Mouse (Mus musculus): Measurements from ENCODE around the gene Map4k4. TPM values are rescaled to one million over a fixed set of nuclear protein-coding genes. Genes with fewer than 3 reads are reported as not detected.

Gene Map4k4
- polyA plus RNA-seq, 1 experiment from 2014 or later, result 31.0 TPM

- DNase-seq (ENCODE audit: extremely low spot score, low spot score), result no peak
- Histone ChIP-seq H3K4me1 (0 out of 2 replicates have a peak, but pooled peaks cover 3% of the 10 kb centered on the region), H3K27ac (no peak overlapping the region), H3K27me3 (ENCODE audit: poor library complexity, severe bottlenecking) (no peaks in the 10 kb centered on the region), H3K4me3 (no peak overlapping the region), H3K36me3 (replicated peaks) (peaks cover 97% of the 10 kb centered on the region), H3K9me3 (no peaks in the 10 kb centered on the region)
- WGBS, result 93% methylated on average over 20 of the region's 20 CpGs
These were observed 78.2 kb downstream of the Map4k4 start for GRCm38 (mm10) chr1:39978781-39979486.

GRCm38 (mm10) chr1:39980314-39981290 lies 79.9 kb downstream of the Map4k4 start:
- H3K4me3 ChIP-seq, result no peak overlapping the region
- DNase-seq (ENCODE audit: extremely low spot score, low spot score), result no peak
- 0 out of 2 replicates have a peak, but pooled peaks cover 3% of the 10 kb centered on the region for H3K4me1 ChIP-seq
- WGBS, result 93% methylated on average over 15 of the region's 15 CpGs
- peaks cover 98% of the 10 kb centered on the region for H3K36me3 ChIP-seq (replicated peaks)
- H3K9me3 ChIP-seq, result no peaks in the 10 kb centered on the region
- no peaks in the 10 kb centered on the region for H3K27me3 ChIP-seq (ENCODE audit: poor library complexity, severe bottlenecking)
- no peak overlapping the region for H3K27ac ChIP-seq

- 85% methylated on average over 3 of the region's 3 CpGs for WGBS
- no peak for DNase-seq (ENCODE audit: extremely low spot score, low spot score)
- Histone ChIP-seq H3K36me3 (replicated peaks) (peaks cover 98% of the 10 kb centered on the region), H3K4me3 (no peak overlapping the region), H3K27ac (no peak overlapping the region), H3K4me1 (0 out of 2 replicates have a peak, but pooled peaks cover 3% of the 10 kb centered on the region), H3K27me3 (ENCODE audit: poor library complexity, severe bottlenecking) (no peaks in the 10 kb centered on the region), H3K9me3 (no peaks in the 10 kb centered on the region)
These were observed 81.3 kb downstream of the Map4k4 start for GRCm38 (mm10) chr1:39981970-39982369.

DNA sequence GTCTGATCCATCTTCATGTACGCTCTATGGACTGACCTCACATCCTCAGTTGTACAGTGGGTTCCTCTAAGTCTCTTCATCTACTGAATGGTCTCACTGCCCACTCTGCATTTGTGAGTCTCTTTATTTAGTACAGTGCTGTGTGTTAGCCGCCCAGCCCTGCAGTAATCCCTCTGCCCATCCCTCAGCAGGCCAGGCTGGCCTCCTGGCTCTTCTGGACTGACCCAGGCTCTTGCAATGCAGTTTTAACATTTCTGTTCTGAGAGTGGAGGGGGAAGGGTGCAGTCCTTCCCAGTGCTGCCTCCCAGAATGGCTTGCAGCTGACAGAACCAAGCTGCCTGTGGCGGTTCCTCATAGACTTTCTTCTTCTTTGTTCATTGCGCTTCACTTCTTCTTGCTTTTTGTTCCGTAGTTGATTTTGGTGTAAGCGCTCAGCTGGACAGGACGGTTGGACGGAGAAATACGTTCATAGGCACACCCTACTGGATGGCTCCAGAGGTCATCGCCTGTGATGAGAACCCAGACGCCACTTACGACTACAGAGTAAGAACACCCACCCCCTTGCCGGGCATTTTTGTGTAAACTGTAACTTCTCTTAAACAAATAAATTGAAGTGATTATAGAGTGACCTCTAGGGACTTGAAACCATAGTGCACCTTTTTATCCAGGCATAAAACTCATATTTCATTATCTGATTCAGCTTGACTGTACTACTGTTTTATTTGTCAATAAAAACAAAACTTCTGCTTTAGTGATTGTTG lies 82.2 kb downstream of the Map4k4 start:
- Histone ChIP-seq H3K27ac (0 out of 2 replicates have a peak overlapping the region, but pooled peaks have one; percentile 42), H3K27me3 (ENCODE audit: poor library complexity, severe bottlenecking) (no peaks in the 10 kb centered on the region), H3K36me3 (replicated peaks) (peaks cover 98% of the 10 kb centered on the region), H3K4me3 (no peak overlapping the region), H3K9me3 (no peaks in the 10 kb centered on the region), H3K4me1 (0 out of 2 replicates have a peak, but pooled peaks cover 3% of the 10 kb centered on the region)
- DNase-seq (ENCODE audit: extremely low spot score, low spot score), result no peak
- 88% methylated on average over 13 of the region's 13 CpGs for WGBS

DNA sequence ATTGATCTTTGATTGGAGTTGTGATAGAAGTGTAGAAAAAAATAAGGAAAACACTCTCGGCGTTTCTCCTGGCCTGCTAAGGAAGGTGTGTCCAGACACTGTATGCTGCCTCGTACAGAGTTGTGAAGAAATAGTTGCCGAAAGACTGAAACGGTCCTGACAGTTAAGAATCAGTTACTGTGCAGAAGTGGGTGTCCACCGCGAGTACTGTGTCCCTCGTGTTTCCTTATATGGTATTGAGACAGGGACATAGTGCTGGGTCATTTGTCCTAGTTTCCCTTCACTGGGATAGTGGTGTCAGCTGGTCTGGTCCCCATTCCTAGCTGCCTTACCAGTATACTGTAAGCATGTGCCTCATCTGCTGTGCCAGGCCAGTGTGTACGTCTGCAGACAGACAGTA lies 83.6 kb downstream of the Map4k4 start:
- Histone ChIP-seq H3K36me3 (replicated peaks) (peaks cover 98% of the 10 kb centered on the region), H3K27me3 (ENCODE audit: poor library complexity, severe bottlenecking) (no peaks in the 10 kb centered on the region), H3K4me3 (no peak overlapping the region), H3K27ac (no peak overlapping the region), H3K9me3 (no peaks in the 10 kb centered on the region), H3K4me1 (0 out of 2 replicates have a peak, but pooled peaks cover 3% of the 10 kb centered on the region)
- WGBS, result 93% methylated on average over 9 of the region's 9 CpGs
- no peak for DNase-seq (ENCODE audit: extremely low spot score, low spot score)

DNA sequence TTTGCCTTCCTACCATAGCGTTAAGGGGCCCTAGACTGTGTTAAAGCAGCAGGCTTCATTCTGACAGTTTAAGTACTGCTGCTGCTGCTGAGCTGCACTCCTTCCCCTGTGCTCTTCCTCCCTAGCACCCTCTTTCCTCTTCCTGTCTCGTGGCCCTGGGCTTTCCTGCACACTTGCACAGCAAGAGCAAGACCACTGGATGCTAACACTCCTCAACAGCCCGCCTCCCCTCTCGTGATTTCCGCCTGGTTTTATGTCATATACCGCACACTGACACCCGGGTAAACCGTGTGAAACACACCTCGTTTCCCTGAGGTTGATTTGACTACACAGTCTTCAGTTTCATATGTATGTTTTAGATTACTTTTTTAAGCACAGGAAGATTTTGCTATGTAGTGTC lies 86.1 kb downstream of the Map4k4 start:
- peaks cover 98% of the 10 kb centered on the region for H3K36me3 ChIP-seq (replicated peaks)
- 93% methylated on average over 9 of the region's 9 CpGs for WGBS
- no peak for DNase-seq (ENCODE audit: extremely low spot score, low spot score)

DNA sequence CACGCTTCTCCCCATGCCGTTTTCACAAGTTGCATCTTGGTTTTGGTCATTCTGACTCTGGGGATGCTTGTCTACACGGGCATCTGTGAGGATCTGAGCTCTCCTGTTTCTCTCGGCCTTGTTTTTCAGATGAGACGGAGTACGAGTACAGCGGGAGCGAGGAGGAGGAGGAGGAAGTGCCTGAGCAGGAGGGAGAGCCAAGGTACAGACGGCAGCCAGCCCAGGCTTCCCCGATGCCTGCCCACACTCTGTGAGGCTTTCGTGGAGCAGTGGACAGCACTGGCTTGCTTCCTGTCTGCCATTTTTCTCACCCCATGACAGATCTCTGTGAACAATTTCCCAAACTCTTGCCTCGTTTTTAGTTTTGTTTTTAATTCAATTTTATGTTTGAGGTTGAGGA lies 88.1 kb downstream of the Map4k4 start:
- WGBS, result 89% methylated on average over 12 of the region's 12 CpGs
- Histone ChIP-seq H3K27me3 (ENCODE audit: poor library complexity, severe bottlenecking) (no peaks in the 10 kb centered on the region), H3K27ac (no peak overlapping the region), H3K4me3 (no peak overlapping the region), H3K9me3 (no peaks in the 10 kb centered on the region), H3K36me3 (replicated peaks) (peaks cover 99% of the 10 kb centered on the region), H3K4me1 (no peaks in the 10 kb centered on the region)
- DNase-seq (ENCODE audit: extremely low spot score, low spot score), result no peak

More for the DNA sequence above, 86.1 kb downstream of the Map4k4 start:
- Histone ChIP-seq H3K9me3 (no peaks in the 10 kb centered on the region), H3K4me1 (0 out of 2 replicates have a peak, but pooled peaks cover 3% of the 10 kb centered on the region), H3K27ac (no peak overlapping the region), H3K27me3 (ENCODE audit: poor library complexity, severe bottlenecking) (no peaks in the 10 kb centered on the region), H3K4me3 (no peak overlapping the region)

GRCm38 (mm10) chr1:39990041-39990440 lies 89.3 kb downstream of the Map4k4 start:
- Histone ChIP-seq H3K36me3 (replicated peaks) (peaks cover 99% of the 10 kb centered on the region), H3K4me1 (no peaks in the 10 kb centered on the region), H3K27ac (no peak overlapping the region), H3K27me3 (ENCODE audit: poor library complexity, severe bottlenecking) (no peaks in the 10 kb centered on the region), H3K9me3 (no peaks in the 10 kb centered on the region), H3K4me3 (no peak overlapping the region)
- DNase-seq (ENCODE audit: extremely low spot score, low spot score), result no peak
- WGBS, result 92% methylated on average over 9 of the region's 9 CpGs

- Histone ChIP-seq H3K4me1 (no peaks in the 10 kb centered on the region), H3K9me3 (no peaks in the 10 kb centered on the region), H3K27me3 (ENCODE audit: poor library complexity, severe bottlenecking) (no peaks in the 10 kb centered on the region), H3K27ac (no peak overlapping the region), H3K4me3 (no peak overlapping the region), H3K36me3 (replicated peaks) (peaks cover 100% of the 10 kb centered on the region)
- 94% methylated on average over 7 of the region's 7 CpGs for WGBS
- DNase-seq (ENCODE audit: extremely low spot score, low spot score), result no peak
These were observed 93.2 kb downstream of the Map4k4 start for GRCm38 (mm10) chr1:39993921-39994320.

DNA sequence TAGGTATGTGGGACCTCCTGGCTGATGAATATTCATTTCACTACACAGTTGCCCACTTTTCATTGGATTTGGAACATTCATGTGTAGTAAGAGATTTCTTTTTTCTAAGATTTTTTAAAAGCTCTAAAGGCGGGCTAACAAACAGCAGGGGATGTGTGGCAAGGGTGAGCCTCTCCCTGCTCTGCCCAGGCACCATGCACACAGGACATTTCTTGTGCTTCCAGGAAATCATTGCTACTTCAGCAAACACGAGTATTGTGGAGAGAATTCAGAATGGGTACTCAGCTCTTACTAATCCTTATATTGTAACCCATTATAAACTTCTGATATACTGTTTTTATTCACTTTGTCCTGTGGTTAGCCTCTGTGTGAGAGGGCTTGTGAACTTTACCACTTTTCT lies 94.9 kb downstream of the Map4k4 start:
- Histone ChIP-seq H3K36me3 (replicated peaks) (peaks cover 100% of the 10 kb centered on the region), H3K4me3 (no peak overlapping the region), H3K9me3 (no peaks in the 10 kb centered on the region), H3K27ac (no peak overlapping the region), H3K4me1 (no peaks in the 10 kb centered on the region), H3K27me3 (ENCODE audit: poor library complexity, severe bottlenecking) (no peaks in the 10 kb centered on the region)
- no peak for DNase-seq (ENCODE audit: extremely low spot score, low spot score)
- WGBS, result 85% methylated on average over 2 of the region's 2 CpGs

GRCm38 (mm10) chr1:40000476-40000875 lies 99.8 kb downstream of the Map4k4 start:
- Histone ChIP-seq H3K4me1 (no peaks in the 10 kb centered on the region), H3K27ac (no peak overlapping the region), H3K4me3 (no peak overlapping the region), H3K27me3 (ENCODE audit: poor library complexity, severe bottlenecking) (no peaks in the 10 kb centered on the region), H3K9me3 (no peaks in the 10 kb centered on the region), H3K36me3 (replicated peaks) (peaks cover 100% of the 10 kb centered on the region)
- DNase-seq (ENCODE audit: extremely low spot score, low spot score), result no peak
- WGBS, result 91% methylated on average over 16 of the region's 16 CpGs

DNA sequence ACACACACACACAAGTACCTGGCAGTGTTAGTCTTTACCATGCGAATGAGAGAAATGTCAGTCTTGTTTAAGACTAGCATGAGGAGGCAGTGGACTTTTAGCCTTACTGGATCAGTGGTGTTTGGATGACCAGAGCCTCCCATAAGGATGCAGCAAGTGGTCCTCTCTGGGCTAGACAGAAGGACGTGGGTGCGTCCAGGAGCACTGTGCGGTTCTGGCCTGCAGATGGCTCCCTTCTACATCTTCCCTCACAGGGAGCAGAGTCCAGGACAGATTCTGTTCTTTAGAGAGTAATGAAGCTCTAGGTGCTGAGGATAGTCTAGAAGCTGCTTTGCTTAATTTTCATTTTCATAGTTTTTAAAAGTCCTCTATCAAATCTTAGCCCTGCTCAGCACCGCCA lies 100.2 kb downstream of the Map4k4 start:
- H3K9me3 ChIP-seq, result no peaks in the 10 kb centered on the region
- no peaks in the 10 kb centered on the region for H3K27me3 ChIP-seq (ENCODE audit: poor library complexity, severe bottlenecking)
- H3K4me3 ChIP-seq, result no peak overlapping the region
- no peaks in the 10 kb centered on the region for H3K4me1 ChIP-seq
- WGBS, result 65% methylated on average over 5 of the region's 5 CpGs
- H3K36me3 ChIP-seq (replicated peaks), result peaks cover 100% of the 10 kb centered on the region
- DNase-seq (ENCODE audit: extremely low spot score, low spot score), result no peak
- H3K27ac ChIP-seq, result no peak overlapping the region
